16 mouse cellular contexts compared by ENCODE assay signal in genomic region chr1:172317431-172317830, GRCm38 (mm10). TPM values are rescaled to one million over a fixed set of nuclear protein-coding genes. Genes with fewer than 3 reads are reported as not detected.
A peak's percentile ranks its signal among the peaks of the same experiment; 100 is the strongest.
DNase-seq lines count a peak whose midpoint lies in the region; ATAC-seq and TF ChIP-seq lines count a peak whose summit lies in the region.
"Had no signal": no experiment of that assay in that cellular context is flagged by ENCODE, and none has a peak within 500 bp of the region (broad histone marks: within the 10 kb centered on the region; RNA-seq: fewer than 3 reads in every experiment).

No protein-coding gene starts in this region.

- peaks cover 36% of the 10 kb centered on the region for H3K4me1 ChIP-seq in embryonic facial prominence, embryonic 13.5 days

- DNase-seq in gastrocnemius, adult 2 months: peak; percentile 11
- DNase-seq in gastrocnemius, adult 18-20 months (ENCODE audit: low spot score): no peak
- no peak for DNase-seq in left cerebral cortex, adult 2 months (ENCODE audit: extremely low spot score in 1 of 2, low spot score in 2 of 2)
- no peak for DNase-seq in left cerebral cortex, postnatal 36 days (ENCODE audit: low spot score in 2 of 2)
- DNase-seq in brain, adult 2 months (ENCODE audit: low read depth, low spot score): peak; percentile 15
- no peak for DNase-seq in kidney, postnatal 10 days
- DNase-seq: heart, postnatal 36 days; kidney, adult 9 months; liver, embryonic 13.5 days; thymus, postnatal 36 days had no signal

- TF ChIP-seq CTCF in gastrocnemius, adult 2 months (IDR thresholded peaks at IDR 0.05): no peak
- no peak for TF ChIP-seq CTCF in left cerebral cortex, adult 2 months (IDR thresholded peaks at IDR 0.05)

- H3K9me3 ChIP-seq in embryonic facial prominence, embryonic 13.5 days: no peaks in the 10 kb centered on the region
- H3K9me3 ChIP-seq: liver, embryonic 13.5 days had no signal

- ATAC-seq in embryonic facial prominence, embryonic 13.5 days (ENCODE audit: insufficient number of reproducible peaks, insufficient read depth, low FRiP score, low TSS enrichment, low read depth): no peak
- ATAC-seq in inflammation-experienced regulatory T-cells, adult 6 months: no peak
- ATAC-seq: CD4-positive, CD25-positive, alpha-beta regulatory T cell, adult 4 months; lung, postnatal 0 days had no signal

- 52% methylated on average over 18 of the region's 18 CpGs for WGBS in embryonic facial prominence, embryonic 13.5 days

- peaks cover 22% of the 10 kb centered on the region for H3K36me3 ChIP-seq in embryonic facial prominence, embryonic 13.5 days

- H3K27me3 ChIP-seq in embryonic facial prominence, embryonic 13.5 days: peaks cover 4% of the 10 kb centered on the region; the same call in 1 of the 2 replicates
- H3K27me3 ChIP-seq: liver, embryonic 13.5 days had no signal

- H3K4me2 ChIP-seq in embryonic facial prominence, embryonic 13.5 days: 0 out of 2 replicates have a peak overlapping the region, but pooled peaks have one; percentile 3
- H3K4me2 ChIP-seq: liver, embryonic 13.5 days had no signal

- intact Hi-C loops in gastrocnemius, adult 2 months (cut with DNase I): no loop called here
- intact Hi-C loops in left cerebral cortex, adult 2 months (cut with DNase I): no loop called here
- intact Hi-C loops in left cerebral cortex, postnatal 36 days (cut with DNase I): loop anchor here (10.0 kb wide), 1 partner anchor 293 kb away; the partner anchor contains the start of gene Vangl2

- no peak overlapping the region for H3K27ac ChIP-seq in gastrocnemius, adult 2 months
- H3K27ac ChIP-seq in left cerebral cortex, adult 2 months: peak overlapping the region; percentile 87
- no peak overlapping the region for H3K27ac ChIP-seq in embryonic facial prominence, embryonic 13.5 days
- H3K27ac ChIP-seq: liver, embryonic 13.5 days; stomach, postnatal 0 days had no signal

- 0 out of 2 replicates have a peak overlapping the region, but pooled peaks have one; percentile 40 for H3K9ac ChIP-seq in embryonic facial prominence, embryonic 13.5 days
- H3K9ac ChIP-seq: liver, embryonic 13.5 days had no signal

- H3K4me3 ChIP-seq in gastrocnemius, adult 2 months: no peak overlapping the region
- H3K4me3 ChIP-seq in left cerebral cortex, adult 2 months: no peak overlapping the region
- no peak overlapping the region for H3K4me3 ChIP-seq in embryonic facial prominence, embryonic 13.5 days
- H3K4me3 ChIP-seq: liver, embryonic 13.5 days had no signal

RNA-seq across cellular contexts. Expression of gene Kcnj9, which starts 11.7 kb away (rescaled TPM):
- total RNA-seq in gastrocnemius, adult 2 months (2021): not detected
- total RNA-seq in gastrocnemius, adult 18-20 months (2021): not detected
- total RNA-seq in left cerebral cortex, adult 2 months (2021): 100 to 1,000 TPM; 137 to 138 TPM
- total RNA-seq in left cerebral cortex, postnatal 36 days (2021): 100 to 1,000 TPM; 134 to 136 TPM
- polyA plus RNA-seq in embryonic facial prominence, embryonic 13.5 days (2015; fragmentation: Nextera tagmentation; extraction: Ambion mirVana): 0.07 TPM in 1 of 2 replicates, not detected in the other
- polyA plus RNA-seq in inflammation-experienced regulatory T-cells, adult 6 months (2017; shearing (Covaris generic)): not detected
- total RNA-seq: granulocyte monocyte progenitor cell, adult 5-6 weeks; heart, postnatal 36 days had no signal
- polyA plus RNA-seq: CD4-positive, CD25-positive, alpha-beta regulatory T cell, adult 4 months; liver, embryonic 13.5 days; lung, postnatal 0 days had no signal

RNA-seq across cellular contexts. Expression of gene Atp1a2, which starts 19.6 kb away (rescaled TPM):
- 1,000 to 10,000 TPM in 1 of 2 experiments, 100 to 1,000 TPM in 1; 838 to 1,060 TPM for total RNA-seq in gastrocnemius, adult 2 months (2021)
- total RNA-seq in gastrocnemius, adult 18-20 months (2021): 1,000 to 10,000 TPM in 1 of 2 experiments, 100 to 1,000 TPM in 1; 896 to 1,049 TPM
- total RNA-seq in left cerebral cortex, adult 2 months (2021): 100 to 1,000 TPM; 628 to 676 TPM
- 100 to 1,000 TPM; 590 to 654 TPM for total RNA-seq in left cerebral cortex, postnatal 36 days (2021)
- 1.9 and 2.5 TPM in 2 replicates for polyA plus RNA-seq in embryonic facial prominence, embryonic 13.5 days (2015; fragmentation: Nextera tagmentation; extraction: Ambion mirVana)
- polyA plus RNA-seq in inflammation-experienced regulatory T-cells, adult 6 months (2017; shearing (Covaris generic)): under 1 TPM in 2 of 3 experiments, not detected in 1; 0.12 to 0.52 TPM
- total RNA-seq: granulocyte monocyte progenitor cell, adult 5-6 weeks had no signal

RNA-seq across cellular contexts. Expression of gene Kcnj10, which starts 23.6 kb away (rescaled TPM):
- under 1 TPM in 1 of 2 experiments, not detected in 1; 0.06 TPM for total RNA-seq in gastrocnemius, adult 2 months (2021)
- total RNA-seq in gastrocnemius, adult 18-20 months (2021): under 1 TPM; 0.05 to 0.17 TPM
- total RNA-seq in left cerebral cortex, adult 2 months (2021): 100 to 1,000 TPM in 1 of 2 experiments, 10 to 100 TPM in 1; 86.5 to 108 TPM
- 10 to 100 TPM; 86.8 to 97.1 TPM for total RNA-seq in left cerebral cortex, postnatal 36 days (2021)
- polyA plus RNA-seq in embryonic facial prominence, embryonic 13.5 days (2015; fragmentation: Nextera tagmentation; extraction: Ambion mirVana): 0.06 TPM in 2 replicates
- under 1 TPM in 1 of 3 experiments, not detected in 2; 0.12 TPM for polyA plus RNA-seq in inflammation-experienced regulatory T-cells, adult 6 months (2017; shearing (Covaris generic))
- polyA plus RNA-seq: CD4-positive, CD25-positive, alpha-beta regulatory T cell, adult 4 months had no signal

RNA-seq across cellular contexts. Expression of gene Igsf8, which starts 56.0 kb away (rescaled TPM):
- total RNA-seq in gastrocnemius, adult 2 months (2021): 1 to 10 TPM; 7.4 to 8.3 TPM
- 10 to 100 TPM in 1 of 2 experiments, 1 to 10 TPM in 1; 7.6 to 10.6 TPM for total RNA-seq in gastrocnemius, adult 18-20 months (2021)
- 100 to 1,000 TPM; 257 to 260 TPM for total RNA-seq in left cerebral cortex, adult 2 months (2021)
- 100 to 1,000 TPM; 253 to 300 TPM for total RNA-seq in left cerebral cortex, postnatal 36 days (2021)
- polyA plus RNA-seq in embryonic facial prominence, embryonic 13.5 days (2015; fragmentation: Nextera tagmentation; extraction: Ambion mirVana): 46.9 and 49.8 TPM in 2 replicates
- 1 to 10 TPM; 3.8 to 5.4 (median 5.2) TPM for polyA plus RNA-seq in inflammation-experienced regulatory T-cells, adult 6 months (2017; shearing (Covaris generic))

RNA-seq across cellular contexts. Expression of gene Pigm, which starts 58.9 kb away (rescaled TPM):
- 1 to 10 TPM; 3.8 to 3.9 TPM for total RNA-seq in gastrocnemius, adult 2 months (2021)
- total RNA-seq in gastrocnemius, adult 18-20 months (2021): 1 to 10 TPM; 3.0 to 3.3 TPM
- total RNA-seq in left cerebral cortex, adult 2 months (2021): 1 to 10 TPM; 9.3 to 9.8 TPM
- total RNA-seq in left cerebral cortex, postnatal 36 days (2021): 1 to 10 TPM; 7.8 to 8.3 TPM
- polyA plus RNA-seq in embryonic facial prominence, embryonic 13.5 days (2015; fragmentation: Nextera tagmentation; extraction: Ambion mirVana): 6.6 and 7.3 TPM in 2 replicates
- 1 to 10 TPM; 4.9 to 6.3 (median 5.7) TPM for polyA plus RNA-seq in inflammation-experienced regulatory T-cells, adult 6 months (2017; shearing (Covaris generic))

Comparison
In these comparisons a context has a peak if more than half of its experiments do, and no peak if none do; other contexts are left out.
1. DNase-seq: peak in gastrocnemius, adult 2 months (single experiment) and brain, adult 2 months (single experiment); none in gastrocnemius, adult 18-20 months (single experiment), left cerebral cortex, adult 2 months (0 of 2), left cerebral cortex, postnatal 36 days (0 of 2) and kidney, postnatal 10 days (single experiment).
2. RNA of gene Kcnj9, which starts 11.7 kb away (total RNA-seq): 137 to 138 TPM in left cerebral cortex, adult 2 months and 134 to 136 TPM in left cerebral cortex, postnatal 36 days; not detected in gastrocnemius, adult 2 months and not detected in gastrocnemius, adult 18-20 months; every median in the first group is over 100 times any median in the second.
3. RNA of gene Kcnj10, which starts 23.6 kb away (total RNA-seq): 86.5 to 108 TPM in left cerebral cortex, adult 2 months and 86.8 to 97.1 TPM in left cerebral cortex, postnatal 36 days; 0.05 to 0.17 TPM in gastrocnemius, adult 18-20 months and 0.06 TPM in gastrocnemius, adult 2 months; every median in the first group is over 10 times any median in the second.